Mouse (Mus musculus) embryonic facial prominence, embryonic 15.5 days (tissue): ENCODE results near the gene Jak3. TPM values are rescaled to one million over a fixed set of nuclear protein-coding genes. Genes with fewer than 3 reads are reported as not detected.

ENCODE experiments used
- ATAC-seq: fragments of 200-750 bp; cut with Nextera tagmentation; 2 replicates; pipeline ENCODE4 v1.8.0; 2017; ENCODE audit warnings: low read depth, moderate TSS enrichment; ENCODE audit not compliant: insufficient number of reproducible peaks, low FRiP score, low TSS enrichment
- H3K27ac ChIP-seq: fragments of 300-500 bp; sonication (generic); replicated peaks from 2 replicates; pipeline ENCODE4 v1.5.1; 2015; ENCODE audit warnings: mild to moderate bottlenecking, inconsistent platforms
- H3K27me3 ChIP-seq: fragments of 300-500 bp; sonication (generic); 2 replicates; pipeline ENCODE4 v1.6.1; 2015; ENCODE audit warnings: inconsistent platforms
- H3K36me3 ChIP-seq: fragments of 300-500 bp; sonication (generic); 2 replicates; pipeline ENCODE4 v1.6.1; 2015; ENCODE audit warnings: mild to moderate bottlenecking, inconsistent platforms
- H3K4me1 ChIP-seq: fragments of 300-500 bp; sonication (generic); 2 replicates; pipeline ENCODE4 v1.6.1; 2015; ENCODE audit warnings: inconsistent platforms
- H3K4me2 ChIP-seq: fragments of 300-500 bp; sonication (generic); replicated peaks from 2 replicates; pipeline ENCODE4 v1.6.1; 2015; ENCODE audit warnings: mild to moderate bottlenecking, inconsistent platforms
- H3K4me3 ChIP-seq: fragments of 300-500 bp; sonication (generic); replicated peaks from 2 replicates; pipeline ENCODE4 v1.5.1; 2015; ENCODE audit warnings: mild to moderate bottlenecking, inconsistent platforms
- H3K9ac ChIP-seq: fragments of 300-500 bp; sonication (generic); 2 replicates; pipeline ENCODE4 v1.6.1; 2015; ENCODE audit warnings: inconsistent platforms
- H3K9me3 ChIP-seq: fragments of 300-500 bp; sonication (generic); replicated peaks from 2 replicates; pipeline ENCODE4 v1.6.1; 2016; ENCODE audit warnings: inconsistent platforms
- WGBS: fragments of 180-500 bp; shearing (Covaris S2); methylation state at CpG from one replicate; pipeline ENCODE4 v1.1.7; 2015; 5-methylcytosine and 5-hydroxymethylcytosine counted together
- polyA plus RNA-seq: library from polyadenylated mRNA; unstranded; fragments of >200 nt; fragmentation: Nextera tagmentation; extraction: Ambion mirVana; gene quantifications from 2 replicates; pipeline ENCODE4 v1.2.1, GENCODE M21; 2015

Jak3 gene
- polyA plus RNA-seq, 1 experiment from 2014 or later: 6.3 TPM

GRCm38 (mm10) chr8:71666855-71667254 lies 9.2 kb upstream of the Jak3 start:
- no peak overlapping the region for H3K9ac ChIP-seq
- H3K36me3 ChIP-seq: no peaks in the 10 kb centered on the region
- H3K27ac ChIP-seq: no peak overlapping the region
- ATAC-seq: no peak
- 39% methylated on average over 1 of the region's 1 CpGs for WGBS
- H3K4me3 ChIP-seq: no peak overlapping the region
- H3K4me2 ChIP-seq: no peak overlapping the region
- H3K9me3 ChIP-seq: no peaks in the 10 kb centered on the region
- H3K27me3 ChIP-seq: peaks cover 60% of the 10 kb centered on the region
- H3K4me1 ChIP-seq: peaks cover 33% of the 10 kb centered on the region

GRCm38 (mm10) chr8:71667256-71667655 lies 8.8 kb upstream of the Jak3 start:
- peaks cover 56% of the 10 kb centered on the region for H3K27me3 ChIP-seq
- 49% methylated on average over 5 of the region's 5 CpGs for WGBS
- H3K4me3 ChIP-seq: no peak overlapping the region
- H3K36me3 ChIP-seq: no peaks in the 10 kb centered on the region
- H3K9me3 ChIP-seq: no peaks in the 10 kb centered on the region
- H3K9ac ChIP-seq: no peak overlapping the region
- H3K4me1 ChIP-seq: peaks cover 36% of the 10 kb centered on the region
- no peak overlapping the region for H3K27ac ChIP-seq
- H3K4me2 ChIP-seq: no peak overlapping the region
- ATAC-seq: no peak

DNA sequence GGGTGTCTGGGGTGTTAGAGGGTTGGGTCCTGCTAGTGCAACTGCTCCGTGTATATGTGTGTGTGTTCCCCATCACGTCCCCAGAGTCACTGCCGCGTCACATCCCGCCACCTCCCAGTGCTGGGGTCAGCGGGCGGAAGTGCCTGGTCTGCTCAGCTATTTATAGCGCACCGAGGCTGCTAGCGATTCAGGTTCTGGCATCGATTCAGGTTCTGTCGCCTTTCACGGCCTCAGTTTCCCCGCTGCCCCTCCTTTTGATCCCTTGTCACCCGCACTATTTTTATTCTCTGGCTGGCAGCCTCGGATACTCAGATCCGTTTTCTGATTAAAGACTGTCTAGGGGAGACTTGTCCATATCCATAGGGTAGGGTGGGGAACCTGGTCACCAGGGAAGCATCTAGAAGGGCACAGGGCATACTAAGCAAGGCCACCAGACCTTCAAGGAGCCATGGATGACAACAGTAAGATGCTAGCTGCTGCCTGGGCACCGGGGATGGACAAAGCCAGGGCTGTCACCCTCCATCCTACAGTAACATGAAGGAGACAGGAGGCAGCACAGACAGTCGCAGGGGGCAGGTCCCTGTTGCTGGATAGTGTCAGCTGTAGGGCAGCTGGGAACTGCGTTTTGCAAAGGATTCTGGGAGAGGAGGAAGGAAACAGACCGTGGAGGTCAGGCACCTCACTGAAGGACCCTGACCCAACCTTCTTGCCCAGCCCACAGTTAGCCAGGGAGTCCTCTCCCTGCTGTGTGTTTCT lies 7.7 kb upstream of the Jak3 start:
- WGBS: 3% methylated on average over 21 of the region's 21 CpGs
- Histone ChIP-seq H3K4me1 (peaks cover 36% of the 10 kb centered on the region), H3K4me2 (0 out of 2 replicates have a peak overlapping the region, but pooled peaks have one; percentile 3), H3K27me3 (peaks cover 46% of the 10 kb centered on the region), H3K9me3 (no peaks in the 10 kb centered on the region), H3K4me3 (no peak overlapping the region), H3K36me3 (no peaks in the 10 kb centered on the region), H3K9ac (no peak overlapping the region), H3K27ac (no peak overlapping the region)
- ATAC-seq: no peak

DNA sequence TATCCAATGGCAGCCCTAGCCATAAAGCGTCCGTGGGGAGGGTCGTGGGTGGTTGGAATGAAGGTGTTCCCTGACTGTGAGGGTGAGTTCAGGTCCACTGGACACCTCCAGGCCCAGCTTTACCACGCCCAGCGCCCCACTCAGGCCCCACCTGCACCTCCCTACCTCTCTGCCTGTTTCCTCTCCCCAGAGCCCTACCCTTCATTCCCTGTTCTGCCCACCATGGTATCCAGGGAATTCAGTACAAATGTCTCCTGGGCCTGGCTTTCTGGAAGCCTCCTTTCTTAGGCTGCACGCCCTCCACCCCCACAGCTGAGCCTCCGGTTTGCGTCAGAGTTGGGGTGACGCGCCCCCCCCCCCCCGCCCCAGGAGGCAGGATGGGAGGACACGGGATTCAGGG lies 5.9 kb upstream of the Jak3 start:
- H3K36me3 ChIP-seq: no peaks in the 10 kb centered on the region
- H3K4me3 ChIP-seq: peak overlapping the region; percentile 52
- H3K27ac ChIP-seq: no peak overlapping the region
- peak; percentile 5; the same call in 1 of the 2 replicates for ATAC-seq
- H3K9ac ChIP-seq: no peak overlapping the region
- H3K9me3 ChIP-seq: no peaks in the 10 kb centered on the region
- H3K4me2 ChIP-seq: peak overlapping the region; percentile 98
- H3K4me1 ChIP-seq: peaks cover 36% of the 10 kb centered on the region
- H3K27me3 ChIP-seq: peaks cover 42% of the 10 kb centered on the region
- WGBS: 12% methylated on average over 12 of the region's 12 CpGs

GRCm38 (mm10) chr8:71670621-71671548 lies 5.2 kb upstream of the Jak3 start:
- Histone ChIP-seq H3K4me1 (peaks cover 35% of the 10 kb centered on the region), H3K27me3 (peaks cover 47% of the 10 kb centered on the region), H3K4me3 (peak overlapping the region; percentile 52), H3K27ac (no peak overlapping the region), H3K4me2 (peak overlapping the region; percentile 98), H3K9ac (no peak overlapping the region), H3K36me3 (no peaks in the 10 kb centered on the region), H3K9me3 (no peaks in the 10 kb centered on the region)
- ATAC-seq: peak; percentile 44
- under 1% methylated on average over 60 of the region's 64 CpGs for WGBS

DNA sequence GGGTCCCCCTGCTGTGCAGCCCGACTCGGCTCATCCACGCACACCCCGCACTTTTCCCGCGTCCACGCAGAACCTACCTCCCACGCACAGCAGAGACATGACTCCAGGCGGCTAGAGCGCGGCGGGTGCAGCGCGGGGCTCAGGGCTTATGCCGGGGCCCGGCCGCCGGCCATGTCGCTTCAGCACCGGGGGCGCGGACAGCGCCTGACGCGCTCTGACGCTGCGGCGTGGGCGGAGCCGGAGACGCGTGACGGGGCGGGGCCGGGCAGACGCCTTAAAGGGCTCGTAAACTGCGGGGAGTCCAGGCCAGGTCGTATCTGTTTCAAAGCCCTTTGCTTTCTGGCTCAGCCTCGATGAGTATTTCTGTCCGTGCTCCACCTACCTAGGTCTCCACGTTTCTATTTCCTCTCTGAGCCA lies 4.5 kb upstream of the Jak3 start, which contains the start of gene Unc13a:
Gene Unc13a, minus strand, starts transcription at position 209 of the 417 bp plus-strand sequence.
- H3K4me1 ChIP-seq: peaks cover 38% of the 10 kb centered on the region
- peak within 1 kb of the TSS; percentile 52 for H3K4me3 ChIP-seq
- no peaks in the 10 kb centered on the region for H3K36me3 ChIP-seq
- peak; percentile 75 for ATAC-seq
- no peak within 1 kb of the TSS; the same call in 1 of the 2 replicates for H3K9ac ChIP-seq
- H3K27ac ChIP-seq: no peak within 1 kb of the TSS; the same call in 1 of the 2 replicates
- under 1% methylated on average over 42 of the region's 42 CpGs for WGBS
- H3K4me2 ChIP-seq: peak within 1 kb of the TSS; percentile 98
- no peaks in the 10 kb centered on the region for H3K9me3 ChIP-seq
- H3K27me3 ChIP-seq: peaks cover 43% of the 10 kb centered on the region

DNA sequence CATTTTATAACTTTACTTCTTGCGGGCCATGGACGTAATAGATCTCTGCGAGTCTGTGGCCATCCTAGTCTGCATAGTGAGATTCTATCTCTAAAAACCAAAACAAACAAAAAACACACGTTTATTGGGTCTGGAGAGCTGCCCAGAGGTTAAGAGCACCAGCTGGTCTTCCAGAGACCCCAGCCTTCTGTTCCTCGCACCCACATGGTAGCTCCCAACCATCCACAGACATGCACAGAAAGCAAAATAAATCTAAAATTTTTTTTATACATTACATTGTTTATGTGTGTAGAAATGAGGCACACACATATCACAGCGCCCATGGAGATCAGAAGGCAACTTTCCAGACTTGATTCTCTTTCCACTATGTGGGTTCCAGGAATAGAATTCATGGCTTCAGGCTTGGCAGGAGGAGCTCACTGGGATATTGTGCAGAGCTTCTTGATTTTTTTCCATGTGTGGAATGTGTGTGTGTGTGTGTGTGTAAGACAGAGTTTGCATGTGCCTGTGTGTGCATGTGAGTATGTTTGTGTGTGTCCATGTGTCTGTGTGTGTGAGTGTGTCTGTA lies 3.8 kb upstream of the Jak3 start:
- Histone ChIP-seq H3K27me3 (peaks cover 37% of the 10 kb centered on the region), H3K9ac (no peak overlapping the region), H3K4me2 (peak overlapping the region; percentile 98), H3K9me3 (no peaks in the 10 kb centered on the region), H3K36me3 (no peaks in the 10 kb centered on the region), H3K4me3 (peak overlapping the region; percentile 52), H3K4me1 (peaks cover 43% of the 10 kb centered on the region), H3K27ac (no peak overlapping the region; the same call in 1 of the 2 replicates)
- 53% methylated on average over 6 of the region's 6 CpGs for WGBS
- no peak for ATAC-seq

DNA sequence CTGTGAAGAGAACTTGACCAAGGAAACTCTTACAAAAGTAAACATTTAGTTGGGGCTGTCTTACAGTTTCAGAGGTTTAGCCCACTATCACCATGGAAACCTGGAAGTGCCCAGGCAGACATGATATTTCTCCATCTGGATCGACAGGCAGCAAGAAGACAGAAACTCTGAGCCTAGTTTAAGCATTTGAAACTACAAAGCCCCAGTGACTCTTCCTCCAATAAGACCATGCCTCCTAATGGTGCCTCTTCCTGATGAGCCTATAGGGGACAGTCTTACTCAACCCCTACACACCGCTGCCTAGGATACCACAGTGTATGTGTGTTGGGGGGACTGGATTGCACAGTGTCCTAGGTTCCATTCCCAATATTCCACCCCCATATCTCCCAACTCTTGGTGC lies 2.0 kb upstream of the Jak3 start:
- 70% methylated on average over 2 of the region's 2 CpGs for WGBS
- H3K9ac ChIP-seq: no peak overlapping the region
- ATAC-seq: no peak
- no peak overlapping the region for H3K4me3 ChIP-seq
- H3K4me2 ChIP-seq: no peak overlapping the region
- no peak overlapping the region for H3K27ac ChIP-seq
- no peaks in the 10 kb centered on the region for H3K36me3 ChIP-seq
- peaks cover 41% of the 10 kb centered on the region for H3K27me3 ChIP-seq
- no peaks in the 10 kb centered on the region for H3K9me3 ChIP-seq
- peaks cover 37% of the 10 kb centered on the region for H3K4me1 ChIP-seq

DNA sequence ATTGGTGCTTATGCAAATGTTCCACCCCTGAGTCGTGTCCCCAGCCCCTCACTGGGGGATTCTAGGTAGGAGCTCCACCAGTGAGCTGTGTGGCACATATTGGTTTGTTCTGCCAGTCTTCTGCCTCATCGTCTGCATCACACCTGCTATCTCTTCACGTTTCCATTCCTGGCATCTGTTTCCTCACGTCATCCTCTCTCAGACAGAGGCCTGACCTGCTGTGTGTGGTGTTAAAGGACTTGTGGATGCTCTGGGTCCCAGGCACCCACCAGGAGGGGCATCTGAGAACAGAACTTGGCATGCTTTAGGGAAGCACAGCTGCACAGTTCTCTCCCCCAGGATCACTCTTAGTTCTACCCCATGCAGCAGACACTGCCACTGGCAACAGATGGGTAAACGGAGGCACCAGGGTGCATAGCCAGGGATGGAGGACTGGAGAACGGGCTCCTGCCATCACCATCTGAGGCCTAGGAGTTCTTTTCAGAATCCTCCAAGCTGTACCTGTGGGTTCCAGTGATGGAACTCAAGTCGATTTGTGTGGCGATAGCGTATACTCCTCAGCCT lies 558 bp upstream of the Jak3 start:
- no peak overlapping the region for H3K9ac ChIP-seq
- 27% methylated on average over 9 of the region's 9 CpGs for WGBS
- H3K9me3 ChIP-seq: no peaks in the 10 kb centered on the region
- H3K36me3 ChIP-seq: no peaks in the 10 kb centered on the region
- H3K27me3 ChIP-seq: peaks cover 45% of the 10 kb centered on the region
- peaks cover 44% of the 10 kb centered on the region for H3K4me1 ChIP-seq
- H3K4me2 ChIP-seq: peak overlapping the region; percentile 87
- 0 out of 2 replicates have a peak overlapping the region, but pooled peaks have one; percentile 72 for H3K27ac ChIP-seq
- H3K4me3 ChIP-seq: peak overlapping the region; percentile 67
- ATAC-seq: no peak

DNA sequence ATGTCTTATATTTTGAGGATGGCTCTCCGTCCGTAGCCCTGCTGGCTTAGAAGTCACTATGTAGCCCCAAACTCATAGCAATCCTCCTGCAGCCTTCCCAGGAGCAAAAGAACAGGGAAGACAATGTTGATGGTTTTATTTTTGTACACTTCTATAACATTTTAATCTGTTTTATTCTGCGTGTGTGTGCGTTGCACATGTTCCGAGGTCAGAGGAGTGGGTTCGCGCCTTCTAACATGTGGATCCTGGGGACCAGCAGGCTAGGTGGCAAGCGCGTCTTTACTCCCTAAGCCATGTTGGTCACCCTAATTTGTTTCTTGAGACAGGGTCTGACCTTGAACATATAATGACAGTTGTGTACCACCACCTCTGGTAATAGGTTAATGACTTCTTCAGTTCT lies 707 bp downstream of the Jak3 start:
- H3K27me3 ChIP-seq: peaks cover 50% of the 10 kb centered on the region
- H3K9ac ChIP-seq: 0 out of 2 replicates have a peak overlapping the region, but pooled peaks have one; percentile 48
- peak overlapping the region; percentile 87 for H3K4me2 ChIP-seq
- ATAC-seq: no peak
- H3K9me3 ChIP-seq: no peaks in the 10 kb centered on the region
- peak overlapping the region; percentile 67 for H3K4me3 ChIP-seq
- H3K4me1 ChIP-seq: peaks cover 43% of the 10 kb centered on the region
- WGBS: 48% methylated on average over 9 of the region's 9 CpGs
- peak overlapping the region; percentile 72; the same call in 1 of the 2 replicates for H3K27ac ChIP-seq
- no peaks in the 10 kb centered on the region for H3K36me3 ChIP-seq
